Mouse (Mus musculus) erythroblast, embryonic 14.5 days (primary cell): Measurements from ENCODE around the gene Il2rg. TPM values are rescaled to one million over a fixed set of nuclear protein-coding genes. Genes with fewer than 3 reads are reported as not detected.

Experiments used
- H3K27me3 ChIP-seq: 2 replicates; pipeline ENCODE4 v1.6.1; 2012; ENCODE audit warnings: inconsistent platforms; ENCODE audit not compliant: control insufficient read depth
- H3K36me3 ChIP-seq: 2 replicates; pipeline ENCODE4 v1.6.1; 2012; ENCODE audit warnings: mild to moderate bottlenecking, inconsistent platforms; ENCODE audit not compliant: control insufficient read depth
- H3K4me1 ChIP-seq: 2 replicates; pipeline ENCODE4 v1.6.1; 2012; ENCODE audit warnings: inconsistent platforms; ENCODE audit not compliant: control insufficient read depth
- H3K4me3 ChIP-seq: replicated peaks from 2 replicates; pipeline ENCODE3; 2012; ENCODE audit warnings: moderate library complexity, mild to moderate bottlenecking, inconsistent platforms
- H3K9me3 ChIP-seq: 2 replicates; pipeline ENCODE4 v1.6.1; 2012; ENCODE audit warnings: low read length, inconsistent platforms, mixed read lengths; ENCODE audit not compliant: control insufficient read depth
- GATA1 ChIP-seq: IDR thresholded peaks from 2 replicates; pipeline ENCODE4 v1.6.1; 2012; ENCODE audit warnings: low read length, inconsistent platforms, mixed read lengths
- TAL1 ChIP-seq: IDR thresholded peaks from 3 replicates; pipeline ENCODE4 v1.6.1; 2012; ENCODE audit warnings: low read length, inconsistent platforms, mixed read lengths
- polyA plus RNA-seq: library from polyadenylated mRNA; stranded (reverse); fragments of >175 nt; gene quantifications from 2 replicates; pipeline ENCODE4 v1.2.3, GENCODE M21; 2012

Gene Il2rg
- polyA plus RNA-seq, 1 experiment: 0.19 TPM

- H3K4me1 ChIP-seq: peaks cover 66% of the 10 kb centered on the region
- peaks cover 3% of the 10 kb centered on the region; the same call in 1 of the 2 replicates for H3K27me3 ChIP-seq
- H3K36me3 ChIP-seq: peaks cover 100% of the 10 kb centered on the region
- H3K9me3 ChIP-seq: peaks cover 3% of the 10 kb centered on the region; the same call in 1 of the 2 replicates
- no peak for TF ChIP-seq TAL1
- no peak for TF ChIP-seq GATA1
- peak overlapping the region; percentile 24 for H3K4me3 ChIP-seq
These were observed 22.1 kb upstream of the Il2rg start for GRCm38 (mm10) chrX:101290111-101290510.

DNA sequence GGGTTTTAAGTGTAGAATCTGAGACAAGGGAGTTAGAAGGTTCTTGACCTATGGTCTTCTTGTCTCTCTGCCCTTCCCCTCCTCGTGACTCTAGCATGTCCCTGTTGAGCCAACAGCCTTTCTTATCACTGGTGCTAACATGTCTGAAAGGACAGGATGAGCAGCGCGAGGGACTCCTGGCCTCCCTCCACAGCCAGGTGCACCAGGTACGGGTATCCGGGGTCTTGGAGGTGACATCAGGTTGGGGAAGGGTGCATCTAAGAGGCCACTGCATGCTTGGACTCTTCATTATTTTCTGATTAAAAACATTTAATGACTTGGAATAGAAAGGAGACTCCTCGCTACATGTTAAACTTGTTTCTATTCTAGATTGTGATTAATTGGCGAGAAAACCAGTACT is 21.0 kb upstream of the Il2rg start:
- Histone ChIP-seq H3K27me3 (peaks cover 3% of the 10 kb centered on the region; the same call in 1 of the 2 replicates), H3K9me3 (peaks cover 3% of the 10 kb centered on the region; the same call in 1 of the 2 replicates), H3K4me1 (peaks cover 66% of the 10 kb centered on the region), H3K36me3 (peaks cover 100% of the 10 kb centered on the region), H3K4me3 (no peak overlapping the region)
- TF ChIP-seq TAL1: no peak
- no peak for TF ChIP-seq GATA1

- peaks cover 3% of the 10 kb centered on the region; the same call in 1 of the 2 replicates for H3K27me3 ChIP-seq
- H3K4me3 ChIP-seq: peak overlapping the region; percentile 47
- peaks cover 64% of the 10 kb centered on the region for H3K4me1 ChIP-seq
- peaks cover 100% of the 10 kb centered on the region for H3K36me3 ChIP-seq
- TF ChIP-seq TAL1 (no peak), GATA1 (no peak)
- peaks cover 3% of the 10 kb centered on the region; the same call in 1 of the 2 replicates for H3K9me3 ChIP-seq
These were observed 20.4 kb upstream of the Il2rg start for GRCm38 (mm10) chrX:101288432-101288831.

- Histone ChIP-seq H3K4me1 (peaks cover 64% of the 10 kb centered on the region), H3K4me3 (peak overlapping the region; percentile 47)
- TF ChIP-seq GATA1: peak; percentile 91
- TF ChIP-seq TAL1: peak; percentile 94
These were observed 19.5 kb upstream of the Il2rg start for GRCm38 (mm10) chrX:101287543-101287942.

GRCm38 (mm10) chrX:101285953-101286670 is 18.1 kb upstream of the Il2rg start:
- H3K4me1 ChIP-seq: peaks cover 56% of the 10 kb centered on the region
- TF ChIP-seq GATA1 (no peak), TAL1 (no peak)
- no peak overlapping the region for H3K4me3 ChIP-seq
- H3K9me3 ChIP-seq: peaks cover 3% of the 10 kb centered on the region
- no peaks in the 10 kb centered on the region; the same call in 1 of the 2 replicates for H3K27me3 ChIP-seq
- H3K36me3 ChIP-seq: peaks cover 100% of the 10 kb centered on the region

More at GRCm38 (mm10) chrX:101287543-101287942, 19.5 kb upstream of the Il2rg start:
- Histone ChIP-seq H3K36me3 (peaks cover 100% of the 10 kb centered on the region), H3K9me3 (peaks cover 3% of the 10 kb centered on the region), H3K27me3 (no peaks in the 10 kb centered on the region; the same call in 1 of the 2 replicates)

- Histone ChIP-seq H3K9me3 (peaks cover 3% of the 10 kb centered on the region), H3K27me3 (no peaks in the 10 kb centered on the region; the same call in 1 of the 2 replicates), H3K36me3 (peaks cover 100% of the 10 kb centered on the region), H3K4me1 (peaks cover 53% of the 10 kb centered on the region), H3K4me3 (no peak overlapping the region)
- no peak for TF ChIP-seq TAL1
- TF ChIP-seq GATA1: no peak
These were observed 17.5 kb upstream of the Il2rg start for GRCm38 (mm10) chrX:101285534-101285933.

DNA sequence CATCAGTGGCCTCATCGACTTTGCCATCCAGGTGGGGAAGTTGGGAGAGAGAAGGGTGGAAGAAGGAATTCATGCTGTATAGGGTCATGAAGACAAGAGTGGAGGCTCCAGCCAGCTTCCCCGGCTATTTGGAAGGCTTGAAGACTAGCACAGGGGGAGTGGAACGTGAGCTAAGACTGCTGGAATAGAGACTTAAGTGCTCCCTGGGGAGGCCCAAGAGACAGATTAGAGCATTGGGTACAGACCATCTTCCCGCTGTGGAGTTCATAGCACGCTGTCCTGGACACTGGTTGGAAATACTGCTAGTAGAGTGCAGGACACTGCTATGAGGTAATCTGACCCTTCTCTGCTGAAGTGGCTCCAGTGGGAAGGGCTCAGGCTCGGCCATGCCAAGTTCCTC is 14.8 kb upstream of the Il2rg start:
- H3K36me3 ChIP-seq: peaks cover 97% of the 10 kb centered on the region
- TF ChIP-seq TAL1 (no peak), GATA1 (no peak)
- H3K27me3 ChIP-seq: no peaks in the 10 kb centered on the region; the same call in 1 of the 2 replicates
- peaks cover 26% of the 10 kb centered on the region for H3K4me1 ChIP-seq
- H3K4me3 ChIP-seq: no peak overlapping the region
- no peaks in the 10 kb centered on the region; the same call in 1 of the 2 replicates for H3K9me3 ChIP-seq

- H3K36me3 ChIP-seq: peaks cover 43% of the 10 kb centered on the region
- H3K4me3 ChIP-seq: peak within 1 kb of the TSS; percentile 90
- H3K4me1 ChIP-seq: peaks cover 32% of the 10 kb centered on the region
- TF ChIP-seq TAL1: no peak
- no peaks in the 10 kb centered on the region; the same call in 1 of the 2 replicates for H3K27me3 ChIP-seq
- no peaks in the 10 kb centered on the region; the same call in 1 of the 2 replicates for H3K9me3 ChIP-seq
These were observed 6.1 kb upstream of the Il2rg start, which contains the start of gene Med12 for GRCm38 (mm10) chrX:101273875-101274738. Gene Med12, plus strand, starts transcription at chrX:101274030.

DNA sequence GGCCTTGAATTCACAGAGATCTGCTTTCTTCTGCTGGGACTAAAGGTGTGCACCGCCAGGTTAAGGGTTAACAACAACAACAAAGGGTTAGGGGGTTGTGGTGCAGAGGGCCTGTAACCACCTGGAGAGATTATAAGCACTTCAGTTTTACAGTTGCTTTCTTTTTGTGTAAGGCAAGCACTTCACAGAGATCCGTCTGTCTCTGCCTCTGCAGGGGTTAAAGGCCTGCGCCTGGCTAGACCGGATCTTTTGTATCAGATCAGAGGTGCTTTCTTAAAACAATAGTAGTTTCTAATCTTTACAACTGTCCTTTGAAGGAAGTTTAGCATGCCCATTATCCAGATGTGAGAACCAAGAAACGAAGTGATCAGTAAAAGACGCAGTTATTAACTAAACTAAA is 5.4 kb upstream of the Il2rg start:
- no peaks in the 10 kb centered on the region; the same call in 1 of the 2 replicates for H3K9me3 ChIP-seq
- H3K4me3 ChIP-seq: peak overlapping the region; percentile 90
- H3K27me3 ChIP-seq: peaks cover 2% of the 10 kb centered on the region
- peaks cover 36% of the 10 kb centered on the region for H3K36me3 ChIP-seq
- peaks cover 32% of the 10 kb centered on the region for H3K4me1 ChIP-seq
- no peak for TF ChIP-seq TAL1
- no peak for TF ChIP-seq GATA1
